Mouse (Mus musculus) T-cell, adult 2 months (primary cell): ENCODE measurements at regions not wholly inside any gene's neighbourhood (a gene's known extent, or its start where the extent isn't known, plus 50 kb on each side); places are given as distances from the start of the nearest gene placed in this dataset.
"Not testable (repeated sequence)": the region's sequence is repeated elsewhere in the genome, so short reads cannot be mapped to it uniquely, and the experiment has no call there.

Experiments
- DNase-seq: peaks from one replicate; pipeline ENCODE4 v3.0.0; 2022; ENCODE audit warnings: low spot score

DNA sequence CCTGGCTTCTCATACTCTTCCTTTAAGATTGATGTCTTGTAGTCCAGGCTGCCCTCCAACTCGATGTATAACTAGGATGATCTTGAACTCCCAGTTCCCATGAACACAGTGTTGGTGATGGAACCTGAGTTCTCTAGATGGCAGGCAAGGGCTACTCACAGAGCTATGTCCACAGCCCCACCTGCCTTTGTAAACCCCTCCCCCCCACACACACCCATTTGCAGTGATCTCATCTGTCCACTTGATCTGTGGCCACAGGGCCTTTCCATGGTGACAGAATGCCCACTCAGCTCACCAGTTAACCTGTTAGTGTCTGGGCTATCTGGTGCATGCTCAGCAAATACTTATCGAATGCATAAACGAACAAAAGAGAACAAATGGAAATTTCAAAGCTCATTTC lies 176.4 kb downstream of the Nucb2 start:
- no peak for DNase-seq

DNA sequence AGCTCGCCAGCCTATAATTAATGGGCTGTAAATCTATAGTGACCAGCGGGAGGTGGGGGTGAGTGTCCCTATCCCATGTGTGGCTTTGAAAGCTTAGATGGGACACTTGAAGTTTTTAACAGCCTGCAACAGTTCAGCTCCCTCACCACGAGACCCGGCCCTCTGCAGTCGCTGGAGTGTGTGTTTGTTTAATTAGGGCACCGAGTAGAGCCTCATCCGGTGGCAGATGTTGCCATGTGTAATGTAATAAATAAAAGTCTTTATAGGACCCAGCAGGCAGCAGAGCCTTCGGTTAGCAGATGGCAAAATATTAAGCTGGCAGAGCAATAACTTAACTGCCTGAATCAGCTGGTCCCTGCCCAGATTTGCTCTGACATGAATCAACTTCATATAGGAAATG lies 177.1 kb downstream of the Nucb2 start:
- DNase-seq = no peak

DNA sequence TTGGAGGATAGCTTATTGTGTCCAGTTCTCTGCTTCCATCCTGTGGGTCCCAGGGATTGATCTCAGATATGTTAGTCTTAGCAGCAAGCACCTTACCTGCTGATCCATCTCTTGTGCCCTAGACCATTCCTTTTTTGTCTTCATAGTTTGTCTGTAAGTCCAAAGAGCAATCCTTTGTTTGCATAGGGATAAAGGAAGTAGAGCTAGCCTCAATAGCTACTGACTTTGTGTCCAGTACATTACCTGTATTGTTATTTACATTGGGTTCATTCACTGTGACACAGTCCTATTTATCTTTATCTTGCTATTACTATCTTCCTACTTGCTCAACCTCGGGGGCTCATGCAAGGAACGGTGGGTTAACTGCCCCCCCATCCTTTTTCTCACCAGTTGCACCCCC lies 196.2 kb downstream of the Nucb2 start:
- DNase-seq = no peak

DNA sequence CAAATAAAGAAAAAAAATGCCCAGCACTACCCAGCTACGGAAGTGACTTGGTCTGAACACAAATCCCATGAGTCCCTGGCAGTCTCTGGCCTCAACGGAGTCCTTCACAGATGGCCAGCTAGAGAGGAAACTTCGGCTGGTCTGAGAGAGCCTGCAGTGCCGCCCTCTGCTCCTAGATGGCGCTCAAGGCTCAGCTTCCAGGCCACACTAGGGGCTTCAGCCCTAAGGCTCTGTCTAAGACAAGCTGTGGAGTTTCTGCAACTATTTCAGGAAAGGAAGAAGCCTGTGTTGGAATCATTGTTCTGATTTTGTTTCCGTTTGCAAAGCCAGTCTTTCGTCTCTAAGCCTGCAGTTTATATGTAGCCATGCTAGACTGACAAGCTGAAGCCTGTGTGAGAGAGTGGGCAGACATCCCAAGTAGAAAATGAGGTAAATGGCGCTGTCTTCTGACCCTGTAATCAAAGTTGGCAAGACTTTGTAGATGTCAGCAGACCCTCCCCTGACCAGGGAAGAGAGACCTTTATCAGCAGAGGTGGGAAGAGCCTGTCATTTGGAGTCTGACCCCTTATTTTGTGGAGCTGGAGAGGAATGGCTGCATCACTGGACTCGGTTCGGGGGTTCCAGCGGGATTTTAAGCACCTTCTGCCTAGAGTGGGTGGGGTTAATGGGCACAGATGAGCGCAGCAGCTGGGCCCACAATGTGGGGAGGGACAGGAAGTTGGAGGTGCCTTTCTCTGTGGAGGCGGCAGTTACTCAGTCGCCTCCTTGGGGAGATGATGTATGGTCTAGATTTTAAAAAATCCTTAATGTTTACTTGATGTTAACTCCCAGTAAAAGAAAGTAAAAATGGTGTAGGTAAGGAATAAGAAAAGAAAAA lies 197.5 kb downstream of the Nucb2 start:
- peak; percentile 11 for DNase-seq

DNA sequence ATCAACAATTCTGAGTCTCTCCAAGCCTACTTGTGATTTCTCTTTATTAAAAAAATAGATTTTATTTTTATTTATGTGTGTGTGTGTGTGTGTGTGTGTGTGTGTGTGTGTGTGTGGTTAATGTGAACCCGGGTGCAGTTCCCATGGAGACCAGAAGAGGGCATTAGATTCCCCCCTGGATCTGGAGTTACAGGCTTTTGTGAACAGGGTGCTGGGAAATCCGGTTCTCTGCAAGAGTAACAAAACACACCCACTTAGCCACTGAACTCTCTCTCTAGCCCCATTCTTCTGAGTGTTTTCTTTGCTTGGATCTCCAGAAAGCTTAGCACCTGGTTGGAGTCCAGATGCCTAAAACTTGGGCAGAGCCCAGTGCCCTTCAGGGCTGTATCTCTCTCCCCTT lies 198.4 kb downstream of the Nucb2 start:
- no peak for DNase-seq

DNA sequence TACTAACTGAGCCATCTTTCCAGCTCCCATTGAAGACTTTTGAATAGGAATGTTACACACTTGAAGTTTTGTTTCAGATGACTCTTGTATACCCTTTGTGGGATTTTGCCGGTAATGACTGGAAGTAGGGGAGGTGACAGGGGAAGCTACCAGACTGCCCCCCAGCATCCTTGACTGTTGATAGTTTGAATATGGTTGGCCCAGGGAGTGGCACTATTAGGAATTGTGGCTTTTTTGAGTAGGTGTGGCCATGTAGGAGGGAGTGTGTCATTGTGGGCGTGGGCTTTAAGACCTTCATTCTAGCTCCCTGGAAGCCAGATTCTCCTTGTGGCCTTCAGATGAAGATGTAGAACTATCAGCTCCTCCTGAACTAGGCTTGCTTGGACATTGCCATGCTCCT lies 207.4 kb downstream of the Nucb2 start:
- DNase-seq = no peak

DNA sequence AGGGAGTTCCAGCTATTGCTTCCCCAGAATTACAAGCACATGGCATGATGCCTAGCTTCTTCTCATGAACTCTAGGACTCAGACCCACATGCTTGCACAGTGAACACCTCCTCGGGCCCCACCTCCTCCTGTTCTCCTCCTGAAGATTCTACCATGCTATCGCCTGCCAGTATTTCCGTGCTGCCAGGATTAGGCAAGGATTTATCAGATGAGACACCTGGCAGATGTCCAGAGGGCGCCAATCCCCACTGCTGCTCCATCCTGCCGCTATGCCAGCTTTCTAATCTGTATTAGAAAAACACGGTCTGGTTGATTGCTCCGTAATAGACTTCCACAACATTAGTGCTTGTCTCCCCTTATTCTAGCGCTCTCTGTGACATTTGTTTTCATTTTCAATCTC lies 209.0 kb downstream of the Nucb2 start:
- DNase-seq = no peak

DNA sequence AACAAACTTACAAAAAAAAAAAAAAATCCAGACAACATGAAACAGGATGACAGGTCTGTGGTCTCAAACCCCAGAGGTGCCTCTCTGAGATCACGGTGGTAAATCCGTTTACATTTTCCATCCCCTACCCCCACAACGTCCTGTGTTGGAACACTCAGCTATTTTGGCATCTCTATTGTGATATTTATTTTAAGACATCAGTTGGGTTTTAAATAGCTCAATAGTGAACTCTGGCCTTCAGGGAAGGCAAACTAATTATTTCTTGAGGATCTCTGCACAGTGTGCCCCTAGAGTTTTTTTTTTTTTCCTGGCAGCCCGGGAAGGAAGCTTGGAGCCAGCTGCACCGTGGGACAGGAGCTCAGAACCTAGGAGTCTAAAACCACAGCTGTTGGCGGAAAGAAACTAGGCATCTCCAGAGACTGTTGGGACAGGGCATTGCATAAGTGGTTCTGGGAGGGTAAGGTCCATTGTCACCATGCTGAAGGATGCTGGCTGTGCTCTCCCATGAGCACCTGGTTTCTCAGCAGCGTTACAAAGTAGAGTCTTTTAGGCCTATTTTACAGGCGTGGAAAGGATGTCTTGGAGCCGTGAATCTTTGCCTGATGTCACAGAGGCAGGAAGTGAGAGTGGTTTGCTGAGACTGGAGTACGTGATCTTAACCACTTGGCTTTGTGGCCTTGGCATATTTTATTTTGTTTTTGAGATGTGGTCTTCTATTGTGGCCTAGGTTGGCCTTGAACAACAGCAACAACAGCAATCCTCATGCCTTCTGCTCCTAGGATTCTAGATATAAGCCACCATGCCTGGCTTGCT lies 211.3 kb downstream of the Nucb2 start:
- DNase-seq = peak; percentile 19

DNA sequence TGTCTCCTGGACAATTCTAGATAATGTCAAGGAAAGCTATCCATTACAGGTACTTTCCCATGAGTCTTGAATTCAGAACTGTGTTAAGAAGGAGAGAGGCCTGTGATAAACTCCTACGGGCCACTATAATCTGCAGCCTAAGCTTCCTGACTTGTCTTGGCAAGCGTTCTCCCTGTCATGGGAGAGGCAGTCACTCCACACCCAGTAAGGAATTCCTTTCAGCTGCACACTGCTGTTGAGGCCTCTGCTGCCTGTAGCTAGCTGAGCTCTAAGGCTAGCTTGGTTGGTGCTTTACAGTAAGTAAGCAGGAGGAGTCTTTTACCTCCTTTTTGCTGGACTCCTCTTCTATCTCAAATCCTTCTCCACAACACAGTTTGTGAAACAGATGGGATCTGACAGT lies 224.2 kb downstream of the Nucb2 start:
- DNase-seq = no peak

DNA sequence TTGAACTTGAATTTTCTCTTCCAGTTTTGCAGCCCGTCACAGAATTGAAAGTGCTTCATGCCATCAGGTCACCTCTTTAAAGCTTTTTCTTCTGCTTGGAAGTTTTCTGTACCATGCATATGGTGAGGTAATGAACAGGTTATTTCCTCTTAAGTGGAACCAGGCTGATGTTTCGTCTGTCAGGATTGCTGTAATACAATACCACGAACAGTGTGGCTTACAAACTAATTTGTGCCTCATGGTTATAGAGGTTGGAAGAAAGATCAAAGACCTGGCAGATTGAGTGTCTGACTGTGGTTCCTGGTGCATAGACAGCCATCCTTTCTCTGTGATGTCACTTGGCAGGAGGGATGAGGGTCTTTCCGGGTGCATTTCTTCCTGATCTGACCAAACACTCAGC lies 225.6 kb downstream of the Nucb2 start:
- no peak for DNase-seq

DNA sequence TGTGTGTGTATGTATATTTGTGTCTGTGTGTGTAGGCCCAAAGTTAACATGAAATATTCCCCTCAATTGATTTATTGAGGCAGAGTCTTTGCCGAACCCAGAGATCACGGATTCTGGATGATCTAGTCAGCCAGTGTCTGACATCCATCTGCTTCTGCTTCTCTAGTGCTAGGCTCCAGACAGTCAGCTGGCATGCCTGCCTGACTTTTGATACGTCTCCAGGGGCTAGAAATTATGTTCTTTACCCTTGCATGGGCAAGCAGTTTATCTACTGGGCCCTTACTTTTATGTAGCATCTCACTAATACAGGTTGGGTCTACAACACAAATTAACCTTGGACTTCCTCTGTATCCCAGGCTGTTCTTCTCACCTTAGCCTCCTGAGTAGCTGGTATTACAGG lies 231.5 kb downstream of the Nucb2 start:
- no peak for DNase-seq

DNA sequence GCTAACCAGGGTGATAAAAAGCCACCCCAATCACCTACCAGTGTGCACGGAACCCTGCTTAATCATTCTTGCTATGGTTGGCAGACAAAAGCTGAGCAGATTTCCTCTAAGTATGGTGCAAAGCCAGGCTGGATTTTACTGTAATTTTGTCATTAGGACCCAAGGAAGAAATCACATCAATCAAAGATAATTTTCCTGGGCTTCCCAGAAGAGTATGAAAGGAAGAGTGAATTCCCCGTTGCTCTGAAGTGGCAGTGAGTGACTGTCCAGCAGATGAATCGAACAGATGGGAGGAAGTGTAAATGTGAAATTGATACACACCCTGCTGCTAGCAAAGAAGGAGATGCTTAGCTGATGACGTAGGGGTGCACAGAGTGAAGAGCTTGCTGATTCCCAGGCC lies 232.2 kb downstream of the Nucb2 start:
- no peak for DNase-seq

DNA sequence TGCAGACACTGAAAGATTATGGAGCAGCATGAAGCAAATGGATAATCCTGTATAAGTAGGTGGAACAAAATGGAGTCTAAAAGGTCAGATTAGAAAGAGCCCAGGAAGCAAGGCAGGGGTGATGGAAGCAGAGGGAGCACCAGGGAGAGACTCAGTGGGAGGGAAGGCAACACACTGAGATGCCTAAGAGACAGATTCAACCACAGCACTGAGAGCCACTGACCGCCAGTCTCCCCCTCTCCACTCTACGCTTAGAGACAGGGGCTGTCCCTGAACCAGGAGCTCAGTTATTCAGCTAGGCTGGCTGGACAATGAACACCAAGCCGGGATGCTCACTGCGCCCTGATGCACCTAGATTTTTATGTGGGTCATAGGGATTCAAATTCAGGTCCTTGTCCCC lies 233.8 kb downstream of the Nucb2 start:
- DNase-seq = no peak

DNA sequence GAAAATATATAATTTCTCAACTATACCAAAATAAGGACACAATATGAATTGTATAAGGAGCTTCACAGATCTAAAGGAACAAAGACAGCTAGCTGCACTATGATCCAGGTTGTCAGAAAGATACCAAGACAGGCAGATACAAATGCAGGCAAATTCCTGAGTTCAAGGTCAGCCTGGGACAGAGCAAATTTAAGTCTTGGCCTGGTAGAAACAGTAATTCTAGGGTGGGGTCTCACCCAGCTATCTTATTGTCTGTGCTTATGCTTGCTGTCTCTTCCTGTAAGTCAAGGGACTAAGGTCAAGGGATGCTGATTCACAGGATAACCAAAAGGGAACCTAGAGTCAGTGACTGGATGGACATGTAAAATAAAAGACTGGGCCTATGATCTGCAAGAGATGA lies 250.4 kb downstream of the Nucb2 start:
- no peak for DNase-seq

DNA sequence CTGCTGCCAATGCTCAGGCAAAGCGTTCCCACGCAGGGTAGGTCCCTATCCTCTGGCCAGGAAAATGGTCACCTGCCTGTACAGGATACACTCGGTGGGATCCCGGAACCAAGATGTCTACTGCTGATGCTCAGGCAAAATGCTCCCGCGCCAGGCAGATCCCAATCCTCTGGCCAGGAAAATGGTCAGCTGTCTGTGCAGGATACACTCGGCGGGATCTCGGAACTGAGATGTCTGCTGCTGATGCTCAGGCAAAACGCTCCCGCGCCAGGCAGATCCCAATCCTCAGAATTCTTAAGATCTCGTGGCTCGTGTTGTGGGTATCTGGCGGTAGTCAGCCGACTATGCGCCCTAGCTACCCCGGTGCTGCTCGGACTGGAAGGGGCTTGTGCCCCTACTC lies 288.0 kb downstream of the Nucb2 start:
- not testable (repeated sequence) for DNase-seq

DNA sequence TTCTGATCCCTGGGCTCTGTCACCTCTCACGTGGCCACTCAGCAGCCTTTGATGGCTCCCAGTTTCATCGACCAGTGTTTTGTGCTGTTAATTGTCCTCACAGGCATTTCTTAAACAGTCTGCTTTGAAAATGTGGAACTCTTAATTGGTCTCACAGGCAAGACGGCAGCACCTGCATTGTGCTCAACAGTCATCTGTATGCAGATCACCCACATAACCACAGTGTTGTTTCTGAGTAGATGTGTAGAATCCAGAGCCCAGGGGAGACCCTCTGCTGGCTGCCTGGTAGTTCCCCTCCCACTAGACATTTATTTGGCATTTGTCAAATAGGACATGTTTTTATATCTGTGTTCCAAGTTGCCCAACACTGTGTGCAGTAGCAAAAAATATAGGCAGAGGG lies 304.3 kb downstream of the Nucb2 start:
- no peak for DNase-seq

DNA sequence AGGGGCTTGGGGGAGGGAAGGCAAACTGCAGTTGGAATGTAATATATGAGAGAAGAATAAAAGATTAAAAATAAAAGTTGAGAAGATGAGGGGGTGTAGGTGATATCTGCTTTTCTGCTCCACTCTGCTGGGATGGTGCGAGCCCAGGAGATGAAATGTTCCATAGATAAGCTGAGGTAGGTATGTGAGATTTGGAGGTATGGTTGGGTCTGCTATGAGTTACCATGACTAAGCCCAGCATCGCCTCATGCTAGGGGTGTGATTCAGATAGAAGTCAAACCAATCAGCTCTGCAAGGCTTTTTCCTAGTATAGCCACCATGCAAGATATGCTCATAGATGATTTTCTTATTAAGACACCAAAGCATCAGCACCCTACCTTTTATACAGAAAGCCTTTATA lies 312.3 kb downstream of the Nucb2 start:
- DNase-seq = no peak

DNA sequence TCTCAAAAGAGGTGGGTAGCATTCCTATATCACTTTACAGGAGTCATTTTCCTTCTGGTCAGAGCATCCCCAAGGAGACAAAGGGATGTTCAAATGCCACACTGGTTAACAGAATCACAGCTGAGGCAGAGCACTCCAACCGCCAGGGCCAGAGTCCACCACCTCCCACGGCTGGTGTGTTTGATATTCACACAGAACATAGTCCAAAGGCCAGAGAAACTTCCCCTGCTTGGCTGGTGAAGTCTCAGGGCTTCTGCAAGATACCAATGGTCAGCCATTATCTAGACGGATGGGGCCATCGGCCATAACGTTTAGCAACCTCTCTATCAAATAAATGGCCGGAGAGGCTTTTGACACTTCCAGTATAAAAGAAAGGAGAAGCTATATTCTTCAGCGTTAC lies 313.8 kb downstream of the Nucb2 start:
- no peak for DNase-seq

DNA sequence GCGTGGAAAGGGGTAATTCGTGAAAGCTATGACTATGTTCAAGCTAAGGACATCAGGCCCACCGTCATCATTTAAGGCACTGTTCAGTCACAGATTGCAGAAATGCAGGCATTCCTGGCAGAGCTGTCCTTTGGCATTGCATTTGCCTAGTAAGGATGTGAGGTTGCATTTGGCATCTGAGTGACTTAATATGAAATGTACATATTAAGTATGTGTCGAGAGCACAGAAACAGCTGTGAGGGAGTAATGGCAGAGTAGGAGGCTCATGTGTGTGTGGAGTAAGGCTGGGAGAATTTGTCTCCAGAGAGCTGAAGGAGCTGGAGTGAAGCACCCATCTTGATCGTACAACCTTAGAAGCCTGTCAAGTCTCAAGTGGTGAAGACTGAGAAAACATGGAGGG lies 316.4 kb downstream of the Nucb2 start:
- DNase-seq = no peak

DNA sequence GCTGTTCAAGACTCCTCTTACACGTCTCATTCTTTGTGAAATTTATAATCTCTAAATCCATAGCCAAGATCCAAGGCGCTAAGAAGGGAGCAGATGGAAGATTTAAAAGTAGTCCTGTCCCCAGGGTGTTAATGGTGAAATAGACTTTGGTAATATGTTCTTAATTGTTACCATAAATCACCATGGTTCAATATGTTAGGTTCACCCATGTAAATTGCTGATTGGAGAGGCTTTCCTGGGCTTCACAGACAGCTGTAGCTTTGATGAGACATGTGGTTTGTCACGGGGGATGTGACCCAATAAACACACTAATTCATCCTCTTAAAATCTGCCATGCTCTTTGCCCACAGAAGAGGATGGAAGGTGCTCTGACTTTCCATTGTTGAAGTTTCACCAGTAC lies 338.7 kb downstream of the Nucb2 start:
- DNase-seq = no peak

DNA sequence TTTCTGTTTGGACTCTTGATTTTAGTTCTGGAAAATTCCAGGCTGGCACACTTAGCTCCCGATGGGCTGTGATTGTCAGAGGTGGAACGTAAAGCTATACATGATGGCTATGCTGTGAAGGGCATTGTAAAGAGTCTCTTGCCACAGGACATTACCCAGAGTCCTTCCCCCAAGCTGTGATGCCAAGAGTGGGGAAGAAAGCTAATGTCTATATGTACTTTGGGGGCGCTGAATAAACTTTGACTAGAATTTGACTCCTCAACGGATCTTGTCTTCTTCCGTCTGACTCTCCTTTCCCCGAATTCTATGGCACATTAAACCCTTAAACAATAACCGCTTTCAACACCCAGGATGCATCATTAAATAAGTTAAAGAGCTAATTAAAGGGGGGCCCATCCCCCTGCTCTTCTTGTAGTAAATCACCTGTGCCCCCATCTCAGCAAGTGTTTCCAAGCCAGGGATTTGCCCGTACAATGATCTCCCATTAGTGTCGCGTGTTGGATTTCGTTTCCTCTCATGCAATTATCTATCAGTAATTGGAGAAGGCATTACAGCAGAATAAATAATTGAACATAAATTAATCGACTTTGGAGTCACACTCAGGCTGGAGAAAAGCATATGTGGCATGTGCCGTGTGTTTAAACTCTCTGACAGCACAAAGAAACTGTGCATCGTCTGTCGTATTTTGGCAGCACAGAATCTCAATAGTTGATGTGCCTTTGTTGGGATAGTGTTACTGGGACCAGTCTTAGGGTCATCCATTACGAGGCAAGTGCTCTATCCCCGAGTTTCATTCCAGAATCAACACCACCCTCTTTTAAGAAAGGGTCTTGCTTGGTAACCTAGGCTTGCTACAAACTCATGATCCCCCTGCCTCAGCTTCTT lies 343.9 kb downstream of the Nucb2 start:
- no peak for DNase-seq

DNA sequence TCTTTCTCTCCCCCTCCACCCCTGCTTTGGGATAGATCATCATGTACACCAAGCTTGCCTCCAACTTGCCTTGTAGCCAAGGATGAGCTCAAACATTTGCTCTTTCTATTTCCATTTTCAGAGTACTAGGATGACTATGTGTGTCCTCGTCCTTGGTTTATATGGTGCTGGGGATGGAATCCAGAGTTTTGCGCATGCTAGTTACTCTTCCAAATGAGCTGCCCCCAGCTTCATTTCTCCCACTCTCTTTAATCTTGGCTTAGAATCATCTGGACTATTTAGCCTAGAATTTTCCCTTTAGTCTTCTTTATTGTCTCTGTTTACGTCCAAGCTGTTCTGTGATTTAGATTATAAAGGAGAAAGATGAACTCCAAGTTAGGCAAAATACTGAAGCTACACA lies 349.2 kb downstream of the Nucb2 start:
- DNase-seq = no peak

DNA sequence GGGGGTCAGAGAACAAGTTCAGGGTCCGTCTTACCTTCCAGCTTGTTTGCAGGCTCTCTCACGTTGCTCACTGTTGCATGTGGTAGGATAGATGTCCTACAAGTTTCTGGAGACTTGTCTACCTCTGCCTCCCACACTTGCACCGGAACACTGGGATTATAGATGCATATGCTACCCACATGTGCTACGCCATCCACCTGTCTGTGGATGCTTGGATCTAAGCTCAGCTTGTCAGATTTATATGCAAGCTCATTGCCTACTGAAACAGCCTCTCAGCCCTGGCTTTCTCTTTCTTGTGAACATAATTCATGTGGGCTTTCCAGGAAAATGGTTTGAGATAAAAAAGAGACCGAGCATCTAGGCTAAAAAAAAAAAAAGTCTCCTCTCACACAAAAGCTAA lies 353.0 kb downstream of the Nucb2 start:
- no peak for DNase-seq
